Mouse (Mus musculus) hindbrain, embryonic 14.5 days (tissue): ENCODE measurements around the gene Pcbp2. TPM values are rescaled to one million over a fixed set of nuclear protein-coding genes. Genes with fewer than 3 reads are reported as not detected.

ENCODE experiments used
- ATAC-seq: fragments of 200-750 bp; cut with Nextera tagmentation; 2 replicates; pipeline ENCODE4 v1.8.0; 2017; ENCODE audit warnings: moderate number of reproducible peaks, mild to moderate bottlenecking, moderate TSS enrichment, moderate library complexity; ENCODE audit not compliant: low FRiP score
- DNase-seq: peaks from one replicate; pipeline ENCODE4 v3.0.0-alpha.2; 2015; ENCODE audit warnings: low spot score
- H3K27ac ChIP-seq: fragments of 300-500 bp; sonication (generic); 2 replicates; pipeline ENCODE4 v1.5.1; 2014; ENCODE audit warnings: mild to moderate bottlenecking, moderate library complexity
- H3K27me3 ChIP-seq: fragments of 300-500 bp; sonication (generic); 2 replicates; pipeline ENCODE4 v1.6.1; 2014; ENCODE audit warnings: mild to moderate bottlenecking, low read length, mixed read lengths; ENCODE audit not compliant: control insufficient read depth, insufficient read depth
- H3K36me3 ChIP-seq: fragments of 300-500 bp; sonication (generic); replicated peaks from 2 replicates; pipeline ENCODE4 v1.6.1; 2014; ENCODE audit not compliant: control insufficient read depth, insufficient read depth
- H3K4me1 ChIP-seq: fragments of 300-500 bp; sonication (generic); replicated peaks from 2 replicates; pipeline ENCODE4 v1.6.1; 2014; ENCODE audit warnings: antibody characterized with exemption, low read length, mixed read lengths; ENCODE audit not compliant: control insufficient read depth, insufficient read depth
- H3K4me2 ChIP-seq: fragments of 300-500 bp; sonication (generic); replicated peaks from 2 replicates; pipeline ENCODE4 v1.6.1; 2014; ENCODE audit warnings: mild to moderate bottlenecking, moderate library complexity
- H3K4me3 ChIP-seq: fragments of 300-500 bp; sonication (generic); replicated peaks from 2 replicates; pipeline ENCODE4 v1.5.1; 2014; ENCODE audit warnings: mild to moderate bottlenecking, low read length
- H3K9ac ChIP-seq: fragments of 300-500 bp; sonication (generic); 2 replicates; pipeline ENCODE4 v1.6.1; 2014
- H3K9me3 ChIP-seq: fragments of 300-500 bp; sonication (generic); 2 replicates; pipeline ENCODE4 v1.6.1; 2016; ENCODE audit warnings: low read length; ENCODE audit not compliant: control insufficient read depth
- WGBS: fragments of 180-500 bp; shearing (Covaris S2); extraction: QIAGEN DNeasy Blood & Tissue Kit; methylation state at CpG from one replicate; pipeline ENCODE4 v1.1.7; 2014; 5-methylcytosine and 5-hydroxymethylcytosine counted together
- polyA plus RNA-seq: library from polyadenylated mRNA; unstranded; fragments of >200 nt; fragmentation: Nextera tagmentation; extraction: Ambion mirVana; gene quantifications from 2 replicates; pipeline ENCODE4 v1.2.1, GENCODE M21; 2014

Pcbp2 gene
- polyA plus RNA-seq, 1 experiment from 2014 or later = 158 TPM

DNA sequence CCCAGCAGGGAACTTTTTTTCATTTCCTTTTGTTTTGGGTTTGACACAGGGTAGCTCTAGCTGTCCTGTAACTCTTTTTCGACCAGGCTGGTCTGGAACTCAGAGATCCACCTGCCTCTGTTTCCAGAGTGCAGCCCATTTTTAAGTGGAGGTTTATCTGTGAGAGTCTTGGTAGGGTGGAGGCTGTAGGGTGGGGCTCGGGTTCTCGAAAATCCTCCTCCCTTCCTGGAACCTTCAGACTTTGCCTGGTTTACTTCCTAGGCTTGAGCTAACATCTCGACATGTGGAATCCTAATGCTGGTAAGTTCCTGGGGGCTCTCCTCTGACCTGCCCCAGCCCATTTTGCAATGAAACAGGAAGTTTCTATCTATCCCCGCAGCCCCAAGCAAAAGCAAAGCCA is 10.5 kb upstream of the Pcbp2 start:
- no peak for DNase-seq
- H3K9me3 ChIP-seq = no peaks in the 10 kb centered on the region
- H3K9ac ChIP-seq = peak overlapping the region; percentile 63
- H3K27me3 ChIP-seq = no peaks in the 10 kb centered on the region
- peak overlapping the region; percentile 41; the same call in 1 of the 2 replicates for H3K4me3 ChIP-seq
- H3K4me1 ChIP-seq = peaks cover 14% of the 10 kb centered on the region
- no peak overlapping the region for H3K27ac ChIP-seq
- WGBS = 72% methylated on average over 5 of the region's 5 CpGs
- peak overlapping the region; percentile 56 for H3K4me2 ChIP-seq
- peaks cover 18% of the 10 kb centered on the region for H3K36me3 ChIP-seq
- no peak for ATAC-seq

- 84% methylated on average over 12 of the region's 12 CpGs for WGBS
- ATAC-seq (no peak), DNase-seq (no peak)
- no peak overlapping the region for H3K4me3 ChIP-seq
- H3K27me3 ChIP-seq = no peaks in the 10 kb centered on the region
- no peak overlapping the region for H3K4me2 ChIP-seq
- no peaks in the 10 kb centered on the region for H3K9me3 ChIP-seq
- peaks cover 14% of the 10 kb centered on the region for H3K4me1 ChIP-seq
- H3K27ac ChIP-seq = no peak overlapping the region
- H3K36me3 ChIP-seq = peaks cover 18% of the 10 kb centered on the region
- H3K9ac ChIP-seq = no peak overlapping the region
Measured at GRCm38 (mm10) chr15:102460409-102460808, 9.9 kb upstream of the Pcbp2 start.

- WGBS = 69% methylated on average over 4 of the region's 4 CpGs
- Histone ChIP-seq H3K9ac (no peak overlapping the region), H3K9me3 (no peaks in the 10 kb centered on the region), H3K4me1 (peaks cover 14% of the 10 kb centered on the region), H3K4me3 (no peak overlapping the region), H3K27me3 (no peaks in the 10 kb centered on the region), H3K27ac (no peak overlapping the region), H3K4me2 (no peak overlapping the region), H3K36me3 (peaks cover 18% of the 10 kb centered on the region)
- no peak for DNase-seq
- ATAC-seq = no peak
Measured at GRCm38 (mm10) chr15:102460971-102461370, 9.4 kb upstream of the Pcbp2 start.

DNA sequence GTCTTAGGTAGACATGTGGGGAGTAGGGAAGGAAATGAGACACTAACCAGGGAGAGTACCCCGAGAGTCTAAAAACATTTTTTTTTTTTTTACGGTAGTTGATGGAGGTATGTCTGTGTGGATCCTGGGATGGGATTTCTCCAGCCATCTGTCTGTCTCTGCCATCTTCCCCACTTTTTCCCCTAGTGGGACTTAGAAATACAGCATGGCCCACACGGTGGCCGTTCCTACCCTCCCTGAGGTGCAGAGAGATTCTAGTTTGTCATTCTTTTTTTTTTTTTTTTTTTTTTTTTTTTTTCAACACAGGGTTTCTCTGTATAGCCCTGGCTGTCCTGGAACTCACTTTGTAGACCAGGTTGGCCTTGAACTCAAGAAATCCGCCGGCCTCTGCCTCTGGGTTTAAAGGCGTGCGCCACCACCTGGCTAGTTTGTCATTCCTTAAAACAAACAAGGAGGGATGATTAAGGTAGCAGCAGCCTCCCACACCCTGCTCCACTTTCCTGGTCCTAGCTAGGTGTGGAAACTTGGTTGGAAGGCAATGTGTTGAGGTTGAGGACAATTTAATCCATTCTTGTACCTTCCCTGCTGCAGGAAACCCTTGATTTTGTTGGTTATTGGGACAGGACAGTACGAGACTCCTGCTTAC is 8.8 kb upstream of the Pcbp2 start:
- WGBS = 87% methylated on average over 9 of the region's 9 CpGs
- no peak overlapping the region for H3K9ac ChIP-seq
- H3K27me3 ChIP-seq = no peaks in the 10 kb centered on the region
- ATAC-seq = no peak
- no peak overlapping the region for H3K4me3 ChIP-seq
- H3K27ac ChIP-seq = no peak overlapping the region
- peaks cover 18% of the 10 kb centered on the region for H3K36me3 ChIP-seq
- no peaks in the 10 kb centered on the region for H3K9me3 ChIP-seq
- H3K4me2 ChIP-seq = no peak overlapping the region
- DNase-seq = no peak
- peaks cover 14% of the 10 kb centered on the region for H3K4me1 ChIP-seq

GRCm38 (mm10) chr15:102463666-102464065 is 6.7 kb upstream of the Pcbp2 start:
- no peak for DNase-seq
- no peak for ATAC-seq
- no peak overlapping the region for H3K27ac ChIP-seq
- no peak overlapping the region for H3K9ac ChIP-seq
- no peaks in the 10 kb centered on the region for H3K27me3 ChIP-seq
- peaks cover 10% of the 10 kb centered on the region for H3K4me1 ChIP-seq
- peaks cover 18% of the 10 kb centered on the region for H3K36me3 ChIP-seq
- no peak overlapping the region for H3K4me2 ChIP-seq
- H3K9me3 ChIP-seq = no peaks in the 10 kb centered on the region
- H3K4me3 ChIP-seq = no peak overlapping the region

DNA sequence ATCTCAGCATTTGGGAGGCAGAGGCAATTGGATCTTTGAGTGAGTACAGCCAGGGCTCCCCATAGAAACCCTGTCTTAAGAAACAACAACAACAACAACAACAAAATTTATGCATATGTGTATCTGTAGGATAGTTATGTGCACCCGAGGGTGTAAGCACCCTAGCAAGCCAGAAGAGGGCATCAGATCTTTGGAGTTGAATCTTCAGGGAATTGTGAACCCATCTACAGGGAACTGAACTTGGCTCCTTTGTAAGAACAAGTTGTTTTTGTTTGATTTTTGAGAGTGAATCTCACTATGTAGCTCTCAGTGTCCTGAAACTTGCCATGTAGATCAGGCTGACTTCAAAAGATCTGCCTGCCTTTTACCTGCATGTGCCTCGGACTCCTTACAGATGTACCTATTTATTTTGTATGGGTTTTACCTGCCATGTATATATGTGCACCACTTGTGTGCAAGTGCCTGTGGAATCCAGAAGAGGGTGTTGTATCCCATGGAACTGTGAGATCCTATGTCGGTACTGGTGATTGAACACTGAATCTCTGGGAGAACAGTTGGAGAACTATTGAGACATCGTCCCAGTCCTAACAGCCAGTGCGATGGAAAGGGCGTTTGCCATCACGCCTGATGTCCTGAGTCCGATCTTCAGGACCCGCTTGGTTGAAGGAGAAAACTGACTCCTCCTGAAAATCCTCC is 1.5 kb upstream of the Pcbp2 start:
- H3K9ac ChIP-seq = no peak overlapping the region
- H3K4me2 ChIP-seq = no peak overlapping the region
- no peak for ATAC-seq
- H3K27ac ChIP-seq = no peak overlapping the region
- no peaks in the 10 kb centered on the region for H3K27me3 ChIP-seq
- 96% methylated on average over 9 of the region's 9 CpGs for WGBS
- no peak for DNase-seq
- no peaks in the 10 kb centered on the region for H3K9me3 ChIP-seq
- peaks cover 16% of the 10 kb centered on the region for H3K4me1 ChIP-seq
- no peak overlapping the region for H3K4me3 ChIP-seq
- H3K36me3 ChIP-seq = peaks cover 5% of the 10 kb centered on the region; the same call in 1 of the 2 replicates

DNA sequence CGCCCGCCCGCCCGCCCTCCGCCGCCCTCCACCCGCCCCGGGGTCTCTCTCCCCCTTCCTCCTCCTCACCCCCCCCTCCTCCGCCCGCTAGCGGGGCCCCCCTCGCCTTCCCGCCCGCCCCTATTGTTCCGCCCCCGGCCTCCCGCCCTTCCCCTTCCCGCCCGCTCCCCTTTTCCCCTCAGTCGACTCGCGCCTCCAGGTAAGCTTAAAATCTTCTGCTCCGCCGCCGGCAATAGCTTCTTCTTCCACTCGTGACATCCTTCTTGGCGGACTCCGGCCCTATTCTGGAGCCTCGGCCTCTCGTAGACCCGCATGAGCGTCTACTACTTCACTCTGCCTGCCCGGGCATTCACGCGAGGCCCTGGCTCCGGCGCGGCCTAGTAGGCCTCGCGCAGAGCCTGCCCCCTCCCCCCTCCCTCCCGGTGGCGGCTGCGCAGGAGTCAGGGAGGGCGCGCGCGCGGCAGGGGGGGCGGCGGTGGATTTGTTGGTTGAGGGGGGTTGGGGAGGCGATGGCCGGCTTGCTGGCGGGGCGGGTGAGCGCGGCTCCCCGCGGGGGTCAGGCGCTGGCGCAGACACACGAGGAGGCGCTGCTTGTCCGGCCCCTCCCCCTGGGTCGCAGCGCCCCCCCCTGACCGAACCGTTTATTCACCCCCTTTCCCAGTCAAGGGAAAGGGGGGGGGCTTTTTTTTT is 411 bp downstream of the Pcbp2 start:
- H3K4me2 ChIP-seq = peak overlapping the region; percentile 72
- H3K27ac ChIP-seq = peak overlapping the region; percentile 90
- ATAC-seq (peak; percentile 68), DNase-seq (peak; percentile 83)
- peaks cover 24% of the 10 kb centered on the region for H3K36me3 ChIP-seq
- H3K9ac ChIP-seq = peak overlapping the region; percentile 80
- no peaks in the 10 kb centered on the region for H3K27me3 ChIP-seq
- under 1% methylated on average over 45 of the region's 67 CpGs for WGBS
- H3K4me3 ChIP-seq = peak overlapping the region; percentile 60
- H3K4me1 ChIP-seq = peaks cover 16% of the 10 kb centered on the region
- H3K9me3 ChIP-seq = no peaks in the 10 kb centered on the region

DNA sequence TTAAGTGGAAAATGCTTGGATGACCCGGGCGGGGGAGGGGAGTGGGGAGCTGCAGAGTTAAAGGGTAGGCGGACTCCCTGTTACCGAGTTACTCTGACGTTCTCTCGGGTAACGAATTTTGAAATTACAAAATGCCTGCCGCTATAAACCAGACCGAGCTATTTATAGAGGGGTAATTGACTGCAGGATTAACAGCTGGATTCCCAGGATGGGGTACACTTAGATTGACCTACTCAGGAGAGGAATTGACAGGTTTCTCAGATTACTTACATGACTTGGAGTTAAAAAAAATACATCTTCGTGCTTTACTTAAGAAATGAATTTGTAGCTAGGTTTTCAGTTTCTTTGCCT is 931 bp downstream of the Pcbp2 start:
- Histone ChIP-seq H3K4me2 (peak overlapping the region; percentile 72), H3K9me3 (no peaks in the 10 kb centered on the region), H3K36me3 (peaks cover 29% of the 10 kb centered on the region), H3K4me3 (peak overlapping the region; percentile 60), H3K9ac (peak overlapping the region; percentile 80), H3K27ac (peak overlapping the region; percentile 90), H3K27me3 (no peaks in the 10 kb centered on the region), H3K4me1 (peaks cover 16% of the 10 kb centered on the region)
- peak; percentile 67 for DNase-seq
- 1% methylated on average over 10 of the region's 10 CpGs for WGBS
- ATAC-seq = peak; percentile 2; the same call in 1 of the 2 replicates

DNA sequence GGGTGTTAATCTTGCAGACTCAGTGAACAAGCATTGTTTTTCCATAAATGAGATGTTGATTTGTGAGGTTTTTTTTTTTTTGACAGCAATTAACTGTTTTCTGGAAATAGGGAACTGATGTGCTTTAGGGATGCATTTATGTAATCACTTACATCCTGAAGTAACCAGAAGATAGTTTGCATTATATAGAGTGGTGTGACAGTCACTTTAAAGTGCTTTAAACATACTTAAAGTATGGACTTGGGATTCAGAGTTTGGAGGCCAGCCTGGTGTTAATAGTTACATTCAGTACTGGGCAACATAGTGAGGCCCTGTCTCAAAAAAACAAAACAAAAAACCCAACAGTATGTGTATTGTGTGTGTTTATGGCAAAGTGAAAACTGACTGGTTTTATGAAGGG is 1.4 kb downstream of the Pcbp2 start:
- H3K4me3 ChIP-seq = peak overlapping the region; percentile 60
- DNase-seq = no peak
- H3K27me3 ChIP-seq = no peaks in the 10 kb centered on the region
- no peak overlapping the region for H3K27ac ChIP-seq
- H3K9me3 ChIP-seq = no peaks in the 10 kb centered on the region
- no peak for ATAC-seq
- peaks cover 16% of the 10 kb centered on the region for H3K4me1 ChIP-seq
- H3K4me2 ChIP-seq = peak overlapping the region; percentile 72
- peak overlapping the region; percentile 80 for H3K9ac ChIP-seq
- peaks cover 34% of the 10 kb centered on the region for H3K36me3 ChIP-seq
